Mouse (Mus musculus) left cerebral cortex, postnatal 14 days (tissue): ENCODE data around the gene Cyb5r4. TPM values are rescaled to one million over a fixed set of nuclear protein-coding genes. Genes with fewer than 3 reads are reported as not detected.
"Not testable (repeated sequence)": the region's sequence is repeated elsewhere in the genome, so short reads cannot be mapped to it uniquely, and the experiment has no call there.

Experiments
- DNase-seq, 2 experiments: peaks; one replicate each; pipeline ENCODE4 v3.0.0; 2021 to 2022; ENCODE audit warnings: low spot score in 2 of 2, mixed read lengths in 1 of 2
- intact Hi-C: fragments of 180-260 bp; cut with DNase I; formaldehyde crosslinking; loops from one replicate; pipeline ENCODE4 v1.15.1; 2025
- total RNA-seq, 2 experiments: library from RNA; stranded (reverse); gene quantifications; 2 replicates each; pipeline ENCODE4 v1.2.3; 2021

The Cyb5r4 gene
- total RNA-seq, 2 experiments from 2014 or later = 28.1 to 34.7 TPM

DNA sequence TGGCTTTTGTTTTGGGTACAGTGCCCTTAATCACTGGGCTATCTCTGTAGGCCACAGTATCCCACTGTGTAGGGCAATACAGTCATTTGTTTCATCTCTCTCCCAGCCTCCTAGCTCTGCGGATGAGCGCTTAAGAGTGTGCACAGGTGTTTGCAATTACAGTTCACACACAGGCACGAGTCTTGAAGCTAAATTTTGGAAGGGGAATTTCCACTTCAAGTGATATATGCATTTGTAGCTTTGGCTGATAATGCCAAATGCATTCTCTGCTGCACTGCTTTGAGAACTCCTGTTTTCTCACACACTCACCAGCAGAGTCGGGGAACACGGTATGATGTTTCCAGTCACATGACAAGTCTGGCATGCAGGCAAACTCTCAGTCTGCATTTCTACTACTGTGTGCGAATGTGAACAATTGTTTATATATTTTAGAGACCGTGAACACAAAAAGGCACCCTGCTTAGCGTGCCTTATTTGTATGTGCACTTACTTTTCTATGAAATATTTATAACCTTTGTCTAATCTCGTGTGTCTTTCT, 100.2 kb downstream of the Cyb5r4 start:
- intact Hi-C loops = no loop called here
- DNase-seq = no peak

- intact Hi-C loops, DNase-seq: not testable (repeated sequence)
These were observed 105.2 kb downstream of the Cyb5r4 start for GRCm38 (mm10) chr9:87127046-87127445.

Other genes with a start within 250 kb of the Cyb5r4 start
- 100 to 1,000 TPM; 503 to 508 TPM for gene Snap91, start 141.4 kb upstream of the Cyb5r4 start, total RNA-seq
- gene Ripply2, start 6.5 kb upstream of the Cyb5r4 start, total RNA-seq = 1 to 10 TPM; 4.2 to 7.5 TPM
- gene Mrap2, start 122.3 kb downstream of the Cyb5r4 start, total RNA-seq = 1 to 10 TPM; 3.3 to 4.7 TPM
- gene Cep162, start 233.5 kb downstream of the Cyb5r4 start, total RNA-seq = 1 to 10 TPM; 6.4 to 7.7 TPM